Mouse (Mus musculus) activated CD4-positive, CD25-positive, alpha-beta regulatory T cell, adult 4 months (primary cell): ENCODE data around the gene Scarf2. TPM values are rescaled to one million over a fixed set of nuclear protein-coding genes. Genes with fewer than 3 reads are reported as not detected.

Source experiments
- ATAC-seq: one replicate; pipeline ENCODE4 v1.8.0; 2017
- polyA plus RNA-seq, 2 experiments: library from polyadenylated mRNA; unstranded; fragments of 100-300 nt; shearing (Covaris generic); gene quantifications; one replicate each; pipeline ENCODE4 v1.2.1; 2017

The Scarf2 gene
- polyA plus RNA-seq, result not detected

- no peak for ATAC-seq
These were observed at the start of gene Scarf2 for GRCm38 (mm10) chr16:17796971-17797811. Scarf2 (plus strand) TSS chr16:17797282.

GRCm38 (mm10) chr16:17753001-17753400 is 44.1 kb upstream of the Scarf2 start:
- ATAC-seq, result no peak

- no peak for ATAC-seq
These were observed 43.4 kb upstream of the Scarf2 start for GRCm38 (mm10) chr16:17753686-17754085.

- no peak for ATAC-seq
These were observed 39.3 kb upstream of the Scarf2 start for GRCm38 (mm10) chr16:17757756-17758155.

GRCm38 (mm10) chr16:17758902-17759301 is 38.2 kb upstream of the Scarf2 start:
- no peak for ATAC-seq

- ATAC-seq, result peak; percentile 73
These were observed 37.7 kb upstream of the Scarf2 start, which contains the start of gene Klhl22 for GRCm38 (mm10) chr16:17759344-17759773. Klhl22 (plus strand) TSS chr16:17759618.

GRCm38 (mm10) chr16:17759813-17760321 is 37.2 kb upstream of the Scarf2 start:
- ATAC-seq, result peak; percentile 29

GRCm38 (mm10) chr16:17760657-17761056 is 36.4 kb upstream of the Scarf2 start:
- no peak for ATAC-seq

- ATAC-seq, result no peak
These were observed 36.0 kb upstream of the Scarf2 start for GRCm38 (mm10) chr16:17761074-17761473.

- no peak for ATAC-seq
These were observed 33.0 kb upstream of the Scarf2 start for GRCm38 (mm10) chr16:17764108-17764511.

- no peak for ATAC-seq
These were observed 28.2 kb upstream of the Scarf2 start for GRCm38 (mm10) chr16:17768834-17769233.

- ATAC-seq, result no peak
These were observed 25.8 kb upstream of the Scarf2 start for GRCm38 (mm10) chr16:17771117-17771865.

GRCm38 (mm10) chr16:17776828-17777227 is 20.3 kb upstream of the Scarf2 start:
- no peak for ATAC-seq

- ATAC-seq, result no peak
These were observed 18.9 kb upstream of the Scarf2 start for GRCm38 (mm10) chr16:17778223-17778622.

- no peak for ATAC-seq
These were observed 17.4 kb upstream of the Scarf2 start for GRCm38 (mm10) chr16:17779692-17780091.

GRCm38 (mm10) chr16:17785337-17785736 is 11.7 kb upstream of the Scarf2 start:
- ATAC-seq, result no peak

- ATAC-seq, result no peak
These were observed 4.4 kb upstream of the Scarf2 start for GRCm38 (mm10) chr16:17792728-17793127.

GRCm38 (mm10) chr16:17794047-17794446 is 3.0 kb upstream of the Scarf2 start:
- ATAC-seq, result no peak

GRCm38 (mm10) chr16:17795643-17796042 is 1.4 kb upstream of the Scarf2 start:
- no peak for ATAC-seq

GRCm38 (mm10) chr16:17796519-17796918 is 563 bp upstream of the Scarf2 start:
- ATAC-seq, result no peak

GRCm38 (mm10) chr16:17797812-17798311 is 780 bp downstream of the Scarf2 start:
- no peak for ATAC-seq

- no peak for ATAC-seq
These were observed 1.5 kb downstream of the Scarf2 start for GRCm38 (mm10) chr16:17798321-17799180.
